Mouse (Mus musculus): ENCODE measurements around the gene Tspyl1.
"Not testable (repeated sequence)": the region's sequence is repeated elsewhere in the genome, so short reads cannot be mapped to it uniquely, and the experiment has no call there.

Tspyl1 gene

GRCm38 (mm10) chr10:34281962-34282388 is at the start of gene Tspyl1:
Tspyl1 (plus strand) TSS chr10:34282190.
- in situ Hi-C loops (cut with MboI, MseI) = no loop called here

- in situ Hi-C loops (cut with MboI, MseI) = no loop called here
These were observed 48.6 kb upstream of the Tspyl1 start for GRCm38 (mm10) chr10:34233418-34233817.

- in situ Hi-C loops (cut with MboI, MseI) = no loop called here
These were observed 47.9 kb upstream of the Tspyl1 start for GRCm38 (mm10) chr10:34233931-34234745.

- in situ Hi-C loops (cut with MboI, MseI) = no loop called here
These were observed 46.6 kb upstream of the Tspyl1 start for GRCm38 (mm10) chr10:34235384-34235783.

GRCm38 (mm10) chr10:34236569-34236968 is 45.4 kb upstream of the Tspyl1 start:
- in situ Hi-C loops (cut with MboI, MseI) = no loop called here

GRCm38 (mm10) chr10:34238536-34238935 is 43.5 kb upstream of the Tspyl1 start:
- in situ Hi-C loops (cut with MboI, MseI) = no loop called here

- in situ Hi-C loops (cut with MboI, MseI) = no loop called here
These were observed 37.2 kb upstream of the Tspyl1 start for GRCm38 (mm10) chr10:34244745-34245144.

- in situ Hi-C loops (cut with MboI, MseI) = no loop called here
These were observed 35.9 kb upstream of the Tspyl1 start for GRCm38 (mm10) chr10:34246106-34246505.

- in situ Hi-C loops (cut with MboI, MseI) = no loop called here
These were observed 34.2 kb upstream of the Tspyl1 start for GRCm38 (mm10) chr10:34247757-34248156.

- in situ Hi-C loops (cut with MboI, MseI) = no loop called here
These were observed 32.4 kb upstream of the Tspyl1 start for GRCm38 (mm10) chr10:34249594-34249993.

- in situ Hi-C loops (cut with MboI, MseI) = not testable (repeated sequence)
These were observed 29.2 kb upstream of the Tspyl1 start for GRCm38 (mm10) chr10:34252833-34253232.

GRCm38 (mm10) chr10:34265106-34265505 is 16.9 kb upstream of the Tspyl1 start:
- in situ Hi-C loops (cut with MboI, MseI) = no loop called here

GRCm38 (mm10) chr10:34267312-34268070 is 14.5 kb upstream of the Tspyl1 start:
- in situ Hi-C loops (cut with MboI, MseI) = no loop called here

GRCm38 (mm10) chr10:34271681-34272080 is 10.3 kb upstream of the Tspyl1 start:
- in situ Hi-C loops (cut with MboI, MseI) = no loop called here

- in situ Hi-C loops (cut with MboI, MseI) = no loop called here
These were observed 1.3 kb upstream of the Tspyl1 start for GRCm38 (mm10) chr10:34280591-34281175.

- in situ Hi-C loops (cut with MboI, MseI) = no loop called here
These were observed 604 bp upstream of the Tspyl1 start for GRCm38 (mm10) chr10:34281211-34281961.

GRCm38 (mm10) chr10:34282420-34283238 is 639 bp downstream of the Tspyl1 start:
- in situ Hi-C loops (cut with MboI, MseI) = no loop called here

- in situ Hi-C loops (cut with MboI, MseI) = loop anchor here (10.0 kb wide), 1 partner anchor 118 kb away; the partner anchor contains the start of gene Nt5dc1
These were observed 14.9 kb downstream of the Tspyl1 start for GRCm38 (mm10) chr10:34296911-34297298.

- in situ Hi-C loops (cut with MboI, MseI) = loop anchor here (10.0 kb wide), 1 partner anchor 117 kb away; the partner anchor contains the start of gene Nt5dc1
These were observed 15.4 kb downstream of the Tspyl1 start, which contains the start of gene Tspyl4 for GRCm38 (mm10) chr10:34297299-34297979. Tspyl4 (plus strand) TSS chr10:34297442.
